Mouse (Mus musculus): ENCODE results near the gene Grk4.

DNA sequence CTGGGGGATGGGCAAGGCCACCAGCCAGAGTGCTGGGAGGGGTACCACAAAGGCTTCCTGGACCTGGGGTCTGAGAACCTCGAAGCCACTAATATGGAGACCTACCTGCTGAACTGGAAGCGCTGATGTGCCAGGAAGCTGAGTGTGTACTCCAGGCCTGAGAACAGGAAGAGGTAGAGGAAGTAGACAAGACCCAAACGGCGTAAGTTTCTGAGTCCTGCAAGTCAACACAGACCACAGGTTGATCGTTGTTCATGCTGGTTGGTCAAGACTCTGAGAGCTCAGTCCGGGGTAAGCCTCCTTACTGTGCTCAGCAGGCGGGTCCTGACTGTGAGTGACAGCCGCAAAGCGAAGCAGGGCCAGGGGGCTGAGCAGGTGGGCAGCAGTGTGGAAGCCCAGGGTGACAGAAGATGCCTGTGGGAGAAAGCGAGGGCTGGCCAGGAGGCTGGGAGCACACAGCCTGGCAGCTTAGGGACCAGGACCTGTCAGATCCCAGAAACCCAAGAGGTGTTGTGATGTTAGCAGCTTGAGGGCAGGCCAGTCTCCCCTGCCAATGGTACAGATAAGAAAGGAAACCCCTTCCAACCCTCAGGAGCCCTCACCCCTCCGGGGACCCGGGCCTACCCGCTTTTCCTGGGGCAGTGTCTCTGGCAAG lies 25.3 kb upstream of the Grk4 start:
- no peak for TF ChIP-seq CTCF (IDR thresholded peaks at IDR 0.05; ENCODE audit: control insufficient read depth, insufficient read depth, insufficient replicate concordance, low read depth, low read length)
- TF ChIP-seq POLR2A (IDR thresholded peaks at IDR 0.05; ENCODE audit: control insufficient read depth, low read depth, low read length), result no peak

Data from testis, adult 2 months (tissue).